Mouse (Mus musculus): ENCODE data around the gene Stat6.

DNA sequence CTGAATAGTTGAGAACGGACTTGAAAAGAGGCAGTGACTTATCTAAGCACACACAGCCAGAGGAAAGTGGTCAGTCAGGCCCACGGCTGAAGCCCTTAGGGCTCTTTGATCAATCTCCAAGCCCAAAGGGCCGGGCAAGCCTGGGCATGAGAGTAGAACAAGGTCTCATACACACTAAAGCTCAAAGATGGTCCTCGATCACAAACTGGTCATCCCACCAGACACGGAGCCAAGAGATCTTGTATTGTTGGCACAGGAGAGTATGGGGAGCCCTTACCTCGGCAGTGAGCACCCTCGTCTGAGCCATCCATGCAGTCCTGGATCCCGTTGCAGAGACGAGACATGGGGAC is 32.7 kb upstream of the Stat6 start:
- TF ChIP-seq CTCF (IDR thresholded peaks at IDR 0.05; ENCODE audit: low read depth, low read length) (no peak), POLR2A (IDR thresholded peaks at IDR 0.05; ENCODE audit: extremely low read depth, insufficient read depth, low read length) (no peak)
